Mouse (Mus musculus): ENCODE data around the gene Nmur1. TPM values are rescaled to one million over a fixed set of nuclear protein-coding genes. Genes with fewer than 3 reads are reported as not detected.
A peak's percentile ranks its signal among the peaks of the same experiment; 100 is the strongest.

Gene Nmur1
- total and polyA plus RNA-seq, 3 experiments = not detected

GRCm38 (mm10) chr1:86414715-86415114, 11.3 kb downstream of the Nmur1 start:
- Histone ChIP-seq H3K9me3 (replicated peaks; ENCODE audit: insufficient read depth, low read length) (no peaks in the 10 kb centered on the region), H3K27ac (ENCODE audit: control insufficient read depth, low read depth, low read length) (peak overlapping the region; percentile 17; the same call in 1 of the 2 replicates), H3K36me3 (ENCODE audit: control insufficient read depth in 1 of 2, insufficient read depth in 2 of 2, low read length in 2 of 2) (peaks cover 0 to 9% of the 10 kb centered on the region in 2 experiments; a peak in 2 of 4 replicates), H3K27me3 (ENCODE audit: control insufficient read depth in 1 of 2, insufficient read depth in 2 of 2, low read length in 2 of 2) (no peaks in the 10 kb centered on the region), H3K4me1 (ENCODE audit: control insufficient read depth in 1 of 2, insufficient read depth in 2 of 2, low read length in 2 of 2) (peaks cover 5 to 31% of the 10 kb centered on the region in 2 experiments), H3K4me3 (ENCODE audit: control insufficient read depth in 1 of 2, insufficient read depth in 1 of 2, low read depth in 2 of 2, low read length in 2 of 2) (peak overlapping the region in 1 of 2 experiments; percentile 26; a peak in 1 of 4 replicates), H3K9ac (ENCODE audit: control insufficient read depth, low read depth, low read length, poor library complexity, severe bottlenecking) (peak overlapping the region; percentile 15), H3K79me2 (ENCODE audit: control insufficient read depth, insufficient read depth, low read length, poor library complexity) (no peaks in the 10 kb centered on the region)
- no peak for DNase-seq (ENCODE audit: low read depth, low spot score)
- TF ChIP-seq POLR2AphosphoS5 (IDR thresholded peaks at IDR 0.05; ENCODE audit: borderline replicate concordance, low read depth, low read length) (no peak), BHLHE40 (IDR thresholded peaks at IDR 0.05; ENCODE audit: borderline replicate concordance, low read depth, low read length) (peak; percentile 86)

- Histone ChIP-seq H3K9ac (ENCODE audit: control insufficient read depth, low read depth, low read length, poor library complexity, severe bottlenecking) (no peak overlapping the region), H3K36me3 (ENCODE audit: control insufficient read depth in 1 of 2, insufficient read depth in 2 of 2, low read length in 2 of 2) (peaks cover 0 to 6% of the 10 kb centered on the region in 2 experiments; a peak in 2 of 4 replicates), H3K27me3 (ENCODE audit: control insufficient read depth in 1 of 2, insufficient read depth in 2 of 2, low read length in 2 of 2) (no peaks in the 10 kb centered on the region), H3K4me1 (ENCODE audit: control insufficient read depth in 1 of 2, insufficient read depth in 2 of 2, low read length in 2 of 2) (peaks cover 3 to 10% of the 10 kb centered on the region in 2 experiments; a peak in 3 of 4 replicates), H3K27ac (ENCODE audit: control insufficient read depth, low read depth, low read length) (no peak overlapping the region), H3K4me3 (ENCODE audit: control insufficient read depth in 1 of 2, insufficient read depth in 1 of 2, low read depth in 2 of 2, low read length in 2 of 2) (no peak overlapping the region), H3K9me3 (replicated peaks; ENCODE audit: insufficient read depth, low read length) (no peaks in the 10 kb centered on the region), H3K79me2 (ENCODE audit: control insufficient read depth, insufficient read depth, low read length, poor library complexity) (no peaks in the 10 kb centered on the region)
- TF ChIP-seq POLR2AphosphoS5 (IDR thresholded peaks at IDR 0.05; ENCODE audit: borderline replicate concordance, low read depth, low read length) (no peak), BHLHE40 (IDR thresholded peaks at IDR 0.05; ENCODE audit: borderline replicate concordance, low read depth, low read length) (no peak), POLR2AphosphoS2 (IDR thresholded peaks at IDR 0.05; ENCODE audit: low read length) (no peak)
- no peak for DNase-seq (ENCODE audit: low read depth, low spot score)
These were observed 16.6 kb downstream of the Nmur1 start for GRCm38 (mm10) chr1:86409476-86409875.

GRCm38 (mm10) chr1:86408515-86408914, 17.5 kb downstream of the Nmur1 start:
- Histone ChIP-seq H3K9ac (ENCODE audit: control insufficient read depth, low read depth, low read length, poor library complexity, severe bottlenecking) (no peak overlapping the region), H3K9me3 (replicated peaks; ENCODE audit: insufficient read depth, low read length) (no peaks in the 10 kb centered on the region), H3K27me3 (ENCODE audit: control insufficient read depth in 1 of 2, insufficient read depth in 2 of 2, low read length in 2 of 2) (no peaks in the 10 kb centered on the region), H3K36me3 (ENCODE audit: control insufficient read depth in 1 of 2, insufficient read depth in 2 of 2, low read length in 2 of 2) (peaks cover 0 to 6% of the 10 kb centered on the region in 2 experiments; a peak in 2 of 4 replicates), H3K4me1 (ENCODE audit: control insufficient read depth in 1 of 2, insufficient read depth in 2 of 2, low read length in 2 of 2) (peaks cover 3 to 5% of the 10 kb centered on the region in 2 experiments; a peak in 2 of 4 replicates), H3K4me3 (ENCODE audit: control insufficient read depth in 1 of 2, insufficient read depth in 1 of 2, low read depth in 2 of 2, low read length in 2 of 2) (no peak overlapping the region), H3K27ac (ENCODE audit: control insufficient read depth, low read depth, low read length) (no peak overlapping the region), H3K79me2 (ENCODE audit: control insufficient read depth, insufficient read depth, low read length, poor library complexity) (no peaks in the 10 kb centered on the region)
- no peak for DNase-seq (ENCODE audit: low read depth, low spot score)
- TF ChIP-seq ZMIZ1 (IDR thresholded peaks at IDR 0.05; ENCODE audit: low read depth, low read length) (no peak), POLR2AphosphoS5 (IDR thresholded peaks at IDR 0.05; ENCODE audit: borderline replicate concordance, low read depth, low read length) (no peak), RAD21 (IDR thresholded peaks at IDR 0.05; ENCODE audit: low read depth, low read length) (no peak), BHLHE40 (IDR thresholded peaks at IDR 0.05; ENCODE audit: borderline replicate concordance, low read depth, low read length) (no peak), TAL1 (IDR thresholded peaks at IDR 0.05; ENCODE audit: low read length) (no peak)

GRCm38 (mm10) chr1:86406914-86407313, 19.1 kb downstream of the Nmur1 start:
- H3K27me3 ChIP-seq (ENCODE audit: control insufficient read depth in 1 of 2, insufficient read depth in 2 of 2, low read length in 2 of 2) = no peaks in the 10 kb centered on the region
- H3K9ac ChIP-seq (ENCODE audit: control insufficient read depth, low read depth, low read length, poor library complexity, severe bottlenecking) = no peak overlapping the region
- peaks cover 0 to 6% of the 10 kb centered on the region in 2 experiments; a peak in 2 of 4 replicates for H3K36me3 ChIP-seq (ENCODE audit: control insufficient read depth in 1 of 2, insufficient read depth in 2 of 2, low read length in 2 of 2)
- no peaks in the 10 kb centered on the region for H3K9me3 ChIP-seq (replicated peaks; ENCODE audit: insufficient read depth, low read length)
- H3K79me2 ChIP-seq (ENCODE audit: control insufficient read depth, insufficient read depth, low read length, poor library complexity) = no peaks in the 10 kb centered on the region
- H3K4me1 ChIP-seq (ENCODE audit: control insufficient read depth in 1 of 2, insufficient read depth in 2 of 2, low read length in 2 of 2) = peaks cover 3 to 5% of the 10 kb centered on the region in 2 experiments; a peak in 2 of 4 replicates
- no peak for DNase-seq (ENCODE audit: low read depth, low spot score)
- no peak overlapping the region for H3K27ac ChIP-seq (ENCODE audit: control insufficient read depth, low read depth, low read length)
- no peak overlapping the region for H3K4me3 ChIP-seq (ENCODE audit: control insufficient read depth in 1 of 2, insufficient read depth in 1 of 2, low read depth in 2 of 2, low read length in 2 of 2)
- no peak for TF ChIP-seq ELF1 (IDR thresholded peaks at IDR 0.05; ENCODE audit: low read depth, low read length)
- no peak for TF ChIP-seq USF1 (IDR thresholded peaks at IDR 0.05; ENCODE audit: low read depth, low read length)
- no peak for TF ChIP-seq JUND (IDR thresholded peaks at IDR 0.05; ENCODE audit: low read depth, low read length)
- no peak for TF ChIP-seq MYB (IDR thresholded peaks at IDR 0.05; ENCODE audit: low read depth, low read length)
- TF ChIP-seq ETS1 (IDR thresholded peaks at IDR 0.05; ENCODE audit: low read depth, low read length) = no peak
- TF ChIP-seq KAT2A (conservative IDR thresholded peaks at IDR 0.05; ENCODE audit: low read depth, low read length) = no peak
- no peak for TF ChIP-seq MAX (IDR thresholded peaks at IDR 0.05; ENCODE audit: low read length)
- TF ChIP-seq MEF2A (IDR thresholded peaks at IDR 0.05; ENCODE audit: extremely low read depth, insufficient replicate concordance, low read depth, low read length, poor library complexity, severe bottlenecking) = no peak
- no peak for TF ChIP-seq POLR2AphosphoS5 (IDR thresholded peaks at IDR 0.05; ENCODE audit: borderline replicate concordance, low read depth, low read length)
- TF ChIP-seq ZMIZ1 (IDR thresholded peaks at IDR 0.05; ENCODE audit: low read depth, low read length) = no peak
- TF ChIP-seq SIN3A (IDR thresholded peaks at IDR 0.05; ENCODE audit: low read length) = no peak
- TF ChIP-seq MYC (IDR thresholded peaks at IDR 0.05; ENCODE audit: low read depth, low read length) = no peak
- TF ChIP-seq TAL1 (IDR thresholded peaks at IDR 0.05; ENCODE audit: low read length) = no peak
- no peak for TF ChIP-seq BHLHE40 (IDR thresholded peaks at IDR 0.05; ENCODE audit: borderline replicate concordance, low read depth, low read length)
- no peak for TF ChIP-seq CTCF (IDR thresholded peaks at IDR 0.05 in 2 of 3, conservative IDR thresholded peaks at IDR 0.05 in 1 of 3; ENCODE audit: control insufficient read depth in 1 of 3, insufficient read depth in 1 of 3, low read depth in 2 of 3, low read length in 3 of 3, poor library complexity in 1 of 3, severe bottlenecking in 1 of 3)
- TF ChIP-seq NELFE (IDR thresholded peaks at IDR 0.05; ENCODE audit: low read depth, low read length) = no peak
